Mouse (Mus musculus) limb, embryonic 14.5 days (tissue): ENCODE measurements around the gene Tspan3. TPM values are rescaled to one million over a fixed set of nuclear protein-coding genes. Genes with fewer than 3 reads are reported as not detected.

ENCODE experiments used
- ATAC-seq: fragments of 200-750 bp; cut with Nextera tagmentation; 2 replicates; pipeline ENCODE4 v1.8.0; 2017; ENCODE audit warnings: low read depth, moderate number of reproducible peaks, moderate TSS enrichment; ENCODE audit not compliant: low FRiP score
- DNase-seq: peaks from one replicate; pipeline ENCODE4 v3.0.0-alpha.2; 2015; ENCODE audit warnings: low spot score
- H3K27ac ChIP-seq: fragments of 300-500 bp; sonication (generic); replicated peaks from 2 replicates; pipeline ENCODE4 v1.5.1; 2014; ENCODE audit warnings: low read depth, mild to moderate bottlenecking, low read length, moderate library complexity, mixed read lengths
- H3K27me3 ChIP-seq: fragments of 300-500 bp; sonication (generic); 2 replicates; pipeline ENCODE4 v1.6.1; 2014; ENCODE audit warnings: low read length, mixed read lengths; ENCODE audit not compliant: control insufficient read depth, insufficient read depth
- H3K36me3 ChIP-seq: fragments of 300-500 bp; sonication (generic); 2 replicates; pipeline ENCODE4 v1.6.1; 2014; ENCODE audit warnings: mild to moderate bottlenecking, low read length, moderate library complexity, mixed read lengths; ENCODE audit not compliant: control insufficient read depth, insufficient read depth
- H3K4me1 ChIP-seq: fragments of 300-500 bp; sonication (generic); 2 replicates; pipeline ENCODE4 v1.6.1; 2014; ENCODE audit warnings: antibody characterized with exemption, low read length, mixed read lengths; ENCODE audit not compliant: control insufficient read depth, insufficient read depth
- H3K4me2 ChIP-seq: fragments of 300-500 bp; sonication (generic); replicated peaks from 2 replicates; pipeline ENCODE4 v1.6.1; 2014; ENCODE audit warnings: low read depth, mild to moderate bottlenecking, low read length, moderate library complexity; ENCODE audit not compliant: severe bottlenecking
- H3K4me3 ChIP-seq: fragments of 300-500 bp; sonication (generic); replicated peaks from 2 replicates; pipeline ENCODE4 v1.5.1; 2014; ENCODE audit warnings: low read length
- H3K9ac ChIP-seq: fragments of 300-500 bp; sonication (generic); 2 replicates; pipeline ENCODE4 v1.6.1; 2014; ENCODE audit warnings: mild to moderate bottlenecking, low read depth, low read length, moderate library complexity; ENCODE audit not compliant: severe bottlenecking
- H3K9me3 ChIP-seq: fragments of 300-500 bp; sonication (generic); 2 replicates; pipeline ENCODE4 v1.6.1; 2016; ENCODE audit warnings: low read length; ENCODE audit not compliant: control insufficient read depth
- POLR2A ChIP-seq: fragments of 200-500 bp; IDR thresholded peaks from 2 replicates; pipeline ENCODE4 v1.8.0; 2012; ENCODE audit warnings: inconsistent platforms, mild to moderate bottlenecking, moderate library complexity, borderline replicate concordance; ENCODE audit not compliant: insufficient read depth, insufficient read length; ENCODE audit errors: extremely low read depth
- WGBS: fragments of 180-500 bp; shearing (Covaris S2); extraction: QIAGEN DNeasy Blood & Tissue Kit; methylation state at CpG from one replicate; pipeline ENCODE4 v1.1.7; 2014; 5-methylcytosine and 5-hydroxymethylcytosine counted together
- polyA plus RNA-seq, 2 experiments: library from polyadenylated mRNA; depleted of rRNA in 1 of 2; stranded (reverse) in 1 of 2; unstranded in 1 of 2; fragments of >200 nt; fragmentation: Nextera tagmentation in 1 of 2; extraction: Ambion mirVana in 1 of 2; gene quantifications; 2 replicates each; pipeline versions ENCODE4 v1.2.1 to v1.2.3; 2012 to 2014

The Tspan3 gene
- polyA plus RNA-seq, 2 experiments = 359 to 516 TPM

DNA sequence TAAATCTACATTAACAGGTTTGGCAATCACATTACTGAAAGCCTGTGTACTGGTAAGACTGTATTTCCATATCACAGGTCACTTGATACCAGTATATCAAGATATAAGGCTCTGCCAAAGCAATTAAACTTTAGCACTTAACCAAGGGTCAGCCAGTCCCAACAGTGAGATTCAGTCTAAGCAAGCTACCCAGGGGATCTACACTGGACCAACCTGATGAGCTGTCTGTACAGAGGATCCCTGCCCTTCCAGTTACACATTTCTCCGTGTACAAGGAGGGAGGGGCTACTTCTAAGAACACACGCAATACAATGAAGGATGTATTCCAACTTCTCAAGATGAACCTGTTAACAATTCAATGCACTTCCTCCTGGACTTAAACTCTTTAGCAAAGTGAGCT, 7.2 kb downstream of the Tspan3 start:
- WGBS = 63% methylated on average over 2 of the region's 2 CpGs

DNA sequence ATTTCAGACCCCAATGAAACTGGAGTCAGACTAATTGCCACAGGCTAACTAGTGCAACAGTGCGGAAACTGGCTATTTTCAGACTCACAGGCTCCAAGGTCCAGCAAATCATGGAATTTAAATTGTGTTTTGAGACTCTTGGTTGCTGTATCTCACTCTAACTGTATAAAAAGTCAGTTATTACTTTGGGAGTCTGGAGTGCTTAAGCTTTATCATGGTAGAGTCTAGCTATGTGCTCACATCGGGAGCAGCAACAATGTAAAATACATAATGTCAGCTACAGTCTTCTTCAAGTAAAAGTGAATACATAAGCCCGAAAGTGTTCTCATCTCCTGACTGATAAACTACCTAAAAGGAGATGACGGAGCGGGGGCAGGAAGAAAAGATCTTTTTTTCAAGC, 10.7 kb downstream of the Tspan3 start:
- Histone ChIP-seq H3K9ac (no peak overlapping the region), H3K27ac (no peak overlapping the region), H3K9me3 (no peaks in the 10 kb centered on the region), H3K27me3 (no peaks in the 10 kb centered on the region), H3K36me3 (0 out of 2 replicates have a peak, but pooled peaks cover 4% of the 10 kb centered on the region), H3K4me1 (peaks cover 21% of the 10 kb centered on the region), H3K4me3 (no peak overlapping the region), H3K4me2 (no peak overlapping the region)
- DNase-seq (no peak), ATAC-seq (no peak)
- WGBS = 95% methylated on average over 5 of the region's 5 CpGs
- no peak for TF ChIP-seq POLR2A

More for the DNA sequence above, 7.2 kb downstream of the Tspan3 start:
- no peaks in the 10 kb centered on the region for H3K9me3 ChIP-seq
- ATAC-seq (no peak), DNase-seq (no peak)
- H3K27me3 ChIP-seq = no peaks in the 10 kb centered on the region
- H3K4me1 ChIP-seq = peaks cover 23% of the 10 kb centered on the region
- H3K9ac ChIP-seq = no peak overlapping the region
- H3K27ac ChIP-seq = no peak overlapping the region
- H3K4me3 ChIP-seq = no peak overlapping the region
- TF ChIP-seq POLR2A = no peak
- H3K4me2 ChIP-seq = no peak overlapping the region
- no peaks in the 10 kb centered on the region for H3K36me3 ChIP-seq

DNA sequence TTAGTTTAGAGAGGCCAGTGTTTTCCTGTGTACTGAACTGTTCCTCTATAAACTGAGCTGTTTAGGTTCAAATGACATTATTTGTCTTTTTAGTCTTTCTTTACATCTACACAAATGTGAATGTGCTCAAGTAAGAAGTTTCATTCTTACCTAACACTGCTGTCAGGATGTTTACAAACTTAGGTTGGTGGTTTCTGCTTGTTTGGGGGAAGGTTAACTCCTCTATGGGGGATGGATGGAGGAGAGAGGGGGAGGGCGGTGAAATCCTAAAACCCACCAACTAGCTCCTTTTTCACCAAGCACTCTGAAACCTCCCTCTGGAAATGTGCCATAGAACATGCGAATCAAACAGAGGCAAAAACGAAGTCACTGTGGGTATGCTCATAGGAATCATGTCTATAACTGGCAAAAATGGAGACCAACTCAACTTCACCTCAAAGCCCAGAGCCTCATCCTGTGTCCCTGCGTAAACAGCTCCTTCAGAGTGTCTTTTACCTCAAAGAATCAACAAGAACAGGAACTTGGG, 12.7 kb downstream of the Tspan3 start:
- ATAC-seq = no peak
- H3K9ac ChIP-seq = no peak overlapping the region
- H3K27me3 ChIP-seq = no peaks in the 10 kb centered on the region
- H3K36me3 ChIP-seq = peaks cover 5% of the 10 kb centered on the region; the same call in 1 of the 2 replicates
- no peak for DNase-seq
- 74% methylated on average over 4 of the region's 4 CpGs for WGBS
- no peak overlapping the region for H3K4me2 ChIP-seq
- H3K27ac ChIP-seq = 0 out of 2 replicates have a peak overlapping the region, but pooled peaks have one; percentile 26
- no peaks in the 10 kb centered on the region for H3K9me3 ChIP-seq
- H3K4me1 ChIP-seq = peaks cover 8% of the 10 kb centered on the region; the same call in 1 of the 2 replicates
- no peak overlapping the region for H3K4me3 ChIP-seq
- no peak for TF ChIP-seq POLR2A

DNA sequence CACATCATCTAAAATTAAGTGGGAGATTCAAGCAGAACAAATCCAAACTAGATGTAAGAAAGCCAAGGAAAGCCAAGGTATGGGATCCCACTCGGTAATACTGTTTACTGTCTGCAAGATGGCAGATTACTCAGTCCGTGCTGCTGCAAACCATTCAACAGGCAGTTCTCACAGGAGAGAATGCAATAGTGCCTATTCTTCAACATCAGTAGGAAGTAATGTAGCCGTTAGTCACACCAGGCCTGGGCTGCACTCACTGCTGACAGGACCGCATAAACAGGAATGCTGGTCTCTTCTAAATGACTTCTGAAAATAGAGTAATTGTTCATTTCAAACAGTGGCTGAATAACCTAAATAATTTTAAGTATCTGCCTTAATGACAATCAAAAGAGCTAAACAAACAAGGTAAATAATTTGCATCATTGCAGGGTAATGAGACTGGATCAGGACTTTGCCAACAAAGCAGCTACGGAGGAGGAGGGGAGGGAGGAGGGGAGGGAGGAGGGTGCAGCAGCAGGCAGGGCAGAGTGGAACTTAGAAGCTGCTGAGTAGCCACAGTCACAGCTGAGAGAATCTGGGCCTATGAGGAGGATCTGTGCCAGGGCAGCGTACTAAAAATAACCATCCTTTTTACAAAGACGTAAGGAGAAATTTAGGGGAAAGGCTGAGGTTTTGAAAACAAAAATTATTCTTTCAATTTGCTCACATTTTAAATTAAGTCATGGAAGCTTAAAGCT, 13.4 kb downstream of the Tspan3 start:
- no peaks in the 10 kb centered on the region for H3K27me3 ChIP-seq
- H3K4me3 ChIP-seq = no peak overlapping the region
- WGBS = 55% methylated on average over 7 of the region's 7 CpGs
- ATAC-seq = no peak
- H3K27ac ChIP-seq = 0 out of 2 replicates have a peak overlapping the region, but pooled peaks have one; percentile 8
- H3K4me2 ChIP-seq = no peak overlapping the region
- no peak overlapping the region for H3K9ac ChIP-seq
- no peaks in the 10 kb centered on the region for H3K9me3 ChIP-seq
- no peak for TF ChIP-seq POLR2A
- peak; percentile 25 for DNase-seq
- H3K4me1 ChIP-seq = peaks cover 8% of the 10 kb centered on the region; the same call in 1 of the 2 replicates
- H3K36me3 ChIP-seq = peaks cover 12% of the 10 kb centered on the region

DNA sequence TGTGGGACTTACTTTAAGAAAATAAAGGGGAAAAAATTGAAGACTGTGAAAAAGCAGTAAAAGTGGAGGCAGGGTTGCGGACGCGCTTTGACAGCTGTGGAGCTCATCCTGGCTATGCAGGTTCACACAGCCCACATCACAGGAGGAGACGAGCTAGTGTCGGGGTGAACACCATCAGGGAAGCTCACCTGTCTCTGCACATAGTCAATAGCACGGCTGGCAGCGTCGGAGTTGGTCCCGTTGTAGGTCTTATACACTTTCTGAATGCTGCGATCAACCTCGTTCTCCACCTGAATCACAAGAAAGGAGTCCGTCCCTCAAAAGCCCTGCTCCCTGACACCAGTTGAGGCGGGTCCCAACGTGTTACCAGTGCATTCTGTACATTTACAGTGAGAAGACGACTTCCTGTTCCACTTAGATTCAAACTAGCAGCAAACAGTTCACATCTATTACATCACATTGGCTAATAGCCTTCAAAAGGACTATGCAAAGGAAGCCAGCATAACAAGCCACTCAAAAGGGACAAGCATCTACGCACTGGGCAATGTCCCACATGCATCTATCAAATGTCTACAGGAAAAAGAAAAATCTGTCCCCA, 18.9 kb downstream of the Tspan3 start:
- Histone ChIP-seq H3K4me3 (no peak overlapping the region), H3K27me3 (no peaks in the 10 kb centered on the region), H3K9me3 (no peaks in the 10 kb centered on the region), H3K27ac (no peak overlapping the region), H3K4me2 (no peak overlapping the region), H3K36me3 (peaks cover 58% of the 10 kb centered on the region), H3K9ac (no peak overlapping the region), H3K4me1 (no peaks in the 10 kb centered on the region)
- DNase-seq (no peak), ATAC-seq (no peak)
- no peak for TF ChIP-seq POLR2A
- WGBS = 87% methylated on average over 16 of the region's 16 CpGs
